Mouse (Mus musculus): ENCODE results near the gene Tecpr2. TPM values are rescaled to one million over a fixed set of nuclear protein-coding genes. Genes with fewer than 3 reads are reported as not detected.
A peak's percentile ranks its signal among the peaks of the same experiment; 100 is the strongest.

Gene Tecpr2
- total RNA-seq, 1 experiment = 11.2 TPM

- Histone ChIP-seq H3K9me3 (ENCODE audit: control insufficient read depth, insufficient read depth, low read depth, low read length) (no peaks in the 10 kb centered on the region), H3K27ac (ENCODE audit: insufficient read depth, low read depth, low read length, poor library complexity, severe bottlenecking) (no peak overlapping the region; the same call in 1 of the 2 replicates), H3K9ac (ENCODE audit: insufficient read depth, low read depth, low read length, poor library complexity, severe bottlenecking) (no peak overlapping the region), H3K36me3 (ENCODE audit: control insufficient read depth, insufficient read depth, low read length, poor library complexity, severe bottlenecking) (no peaks in the 10 kb centered on the region), H3K4me3 (ENCODE audit: insufficient read depth in 1 of 2, low read depth in 1 of 2, low read length in 2 of 2, poor library complexity in 1 of 2, severe bottlenecking in 1 of 2) (peak overlapping the region; percentile 70 to 76; a peak in 2 of 4 replicates), H3K4me1 (ENCODE audit: control insufficient read depth in 2 of 2, insufficient read depth in 2 of 2, low read length in 2 of 2, poor library complexity in 1 of 2) (peaks cover 0 to 10% of the 10 kb centered on the region in 2 experiments; a peak in 1 of 4 replicates)
- no peak for DNase-seq (ENCODE audit: low read depth, low spot score)
- TF ChIP-seq ZC3H11A (IDR thresholded peaks at IDR 0.05; ENCODE audit: borderline replicate concordance, low read depth, low read length) = no peak
- TF ChIP-seq MAFK (IDR thresholded peaks at IDR 0.05; ENCODE audit: insufficient read depth, low read depth, low read length) = no peak
- no peak for TF ChIP-seq HCFC1 (IDR thresholded peaks at IDR 0.05; ENCODE audit: borderline replicate concordance, insufficient read depth, low read length)
- TF ChIP-seq CHD2 (IDR thresholded peaks at IDR 0.05; ENCODE audit: low read depth, low read length) = no peak
- TF ChIP-seq ZNF384 (IDR thresholded peaks at IDR 0.05; ENCODE audit: low read depth, low read length) = no peak
- in situ Hi-C loops (cut with MboI; ENCODE audit: low sequenced_read_pairs in 2 of 2, unreplicated experiment in 2 of 2) = no loop called here
These were observed 103.7 kb downstream of the Tecpr2 start for GRCm38 (mm10) chr12:110992771-110993170.

- Histone ChIP-seq H3K9me3 (ENCODE audit: control insufficient read depth, insufficient read depth, low read depth, low read length) (no peaks in the 10 kb centered on the region), H3K4me3 (ENCODE audit: insufficient read depth in 1 of 2, low read depth in 1 of 2, low read length in 2 of 2, poor library complexity in 1 of 2, severe bottlenecking in 1 of 2) (no peak overlapping the region), H3K27ac (ENCODE audit: insufficient read depth, low read depth, low read length, poor library complexity, severe bottlenecking) (no peak overlapping the region), H3K4me1 (ENCODE audit: control insufficient read depth in 2 of 2, insufficient read depth in 2 of 2, low read length in 2 of 2, poor library complexity in 1 of 2) (peaks cover 0 to 10% of the 10 kb centered on the region in 2 experiments; a peak in 1 of 4 replicates), H3K9ac (ENCODE audit: insufficient read depth, low read depth, low read length, poor library complexity, severe bottlenecking) (no peak overlapping the region), H3K36me3 (ENCODE audit: control insufficient read depth, insufficient read depth, low read length, poor library complexity, severe bottlenecking) (no peaks in the 10 kb centered on the region)
- no peak for DNase-seq (ENCODE audit: low read depth, low spot score)
- in situ Hi-C loops (cut with MboI; ENCODE audit: low sequenced_read_pairs in 2 of 2, unreplicated experiment in 2 of 2) = no loop called here
- no peak for TF ChIP-seq MAFK (IDR thresholded peaks at IDR 0.05; ENCODE audit: insufficient read depth, low read depth, low read length)
- TF ChIP-seq ZC3H11A (IDR thresholded peaks at IDR 0.05; ENCODE audit: borderline replicate concordance, low read depth, low read length) = no peak
- no peak for TF ChIP-seq ZNF384 (IDR thresholded peaks at IDR 0.05; ENCODE audit: low read depth, low read length)
- TF ChIP-seq CHD2 (IDR thresholded peaks at IDR 0.05; ENCODE audit: low read depth, low read length) = no peak
- no peak for TF ChIP-seq HCFC1 (IDR thresholded peaks at IDR 0.05; ENCODE audit: borderline replicate concordance, insufficient read depth, low read length)
These were observed 104.2 kb downstream of the Tecpr2 start for GRCm38 (mm10) chr12:110993226-110993625.

GRCm38 (mm10) chr12:110994666-110995065 lies 105.6 kb downstream of the Tecpr2 start:
- TF ChIP-seq MAFK (IDR thresholded peaks at IDR 0.05; ENCODE audit: insufficient read depth, low read depth, low read length) = no peak
- TF ChIP-seq CHD2 (IDR thresholded peaks at IDR 0.05; ENCODE audit: low read depth, low read length) = no peak
- TF ChIP-seq ZC3H11A (IDR thresholded peaks at IDR 0.05; ENCODE audit: borderline replicate concordance, low read depth, low read length) = no peak
- no peak for TF ChIP-seq HCFC1 (IDR thresholded peaks at IDR 0.05; ENCODE audit: borderline replicate concordance, insufficient read depth, low read length)
- no peak for TF ChIP-seq ZNF384 (IDR thresholded peaks at IDR 0.05; ENCODE audit: low read depth, low read length)
- Histone ChIP-seq H3K4me3 (ENCODE audit: insufficient read depth in 1 of 2, low read depth in 1 of 2, low read length in 2 of 2, poor library complexity in 1 of 2, severe bottlenecking in 1 of 2) (no peak overlapping the region), H3K4me1 (ENCODE audit: control insufficient read depth in 2 of 2, insufficient read depth in 2 of 2, low read length in 2 of 2, poor library complexity in 1 of 2) (peaks cover 0 to 10% of the 10 kb centered on the region in 2 experiments; a peak in 1 of 4 replicates), H3K9ac (ENCODE audit: insufficient read depth, low read depth, low read length, poor library complexity, severe bottlenecking) (no peak overlapping the region), H3K27ac (ENCODE audit: insufficient read depth, low read depth, low read length, poor library complexity, severe bottlenecking) (no peak overlapping the region), H3K9me3 (ENCODE audit: control insufficient read depth, insufficient read depth, low read depth, low read length) (no peaks in the 10 kb centered on the region), H3K36me3 (ENCODE audit: control insufficient read depth, insufficient read depth, low read length, poor library complexity, severe bottlenecking) (no peaks in the 10 kb centered on the region)
- peak; percentile 54 for DNase-seq (ENCODE audit: low read depth, low spot score)
- in situ Hi-C loops (cut with MboI; ENCODE audit: low sequenced_read_pairs in 2 of 2, unreplicated experiment in 2 of 2) = no loop called here

- peaks cover 0 to 4% of the 10 kb centered on the region in 2 experiments; a peak in 1 of 4 replicates for H3K4me1 ChIP-seq (ENCODE audit: control insufficient read depth in 2 of 2, insufficient read depth in 2 of 2, low read length in 2 of 2, poor library complexity in 1 of 2)
- no peaks in the 10 kb centered on the region for H3K36me3 ChIP-seq (ENCODE audit: control insufficient read depth, insufficient read depth, low read length, poor library complexity, severe bottlenecking)
- no peak overlapping the region for H3K4me3 ChIP-seq (ENCODE audit: insufficient read depth in 1 of 2, low read depth in 1 of 2, low read length in 2 of 2, poor library complexity in 1 of 2, severe bottlenecking in 1 of 2)
- in situ Hi-C loops (cut with MboI; ENCODE audit: low sequenced_read_pairs in 2 of 2, unreplicated experiment in 2 of 2) = no loop called here
- TF ChIP-seq ZNF384 (IDR thresholded peaks at IDR 0.05; ENCODE audit: low read depth, low read length) (no peak), CHD2 (IDR thresholded peaks at IDR 0.05; ENCODE audit: low read depth, low read length) (no peak), ZC3H11A (IDR thresholded peaks at IDR 0.05; ENCODE audit: borderline replicate concordance, low read depth, low read length) (no peak), HCFC1 (IDR thresholded peaks at IDR 0.05; ENCODE audit: borderline replicate concordance, insufficient read depth, low read length) (no peak), MAFK (IDR thresholded peaks at IDR 0.05; ENCODE audit: insufficient read depth, low read depth, low read length) (no peak)
- H3K27ac ChIP-seq (ENCODE audit: insufficient read depth, low read depth, low read length, poor library complexity, severe bottlenecking) = no peak overlapping the region
- no peak for DNase-seq (ENCODE audit: low read depth, low spot score)
- H3K9ac ChIP-seq (ENCODE audit: insufficient read depth, low read depth, low read length, poor library complexity, severe bottlenecking) = no peak overlapping the region
- no peaks in the 10 kb centered on the region for H3K9me3 ChIP-seq (ENCODE audit: control insufficient read depth, insufficient read depth, low read depth, low read length)
These were observed 109.0 kb downstream of the Tecpr2 start for GRCm38 (mm10) chr12:110998092-110998491.

All from ES-E14 (cell line).